29 mouse cellular contexts compared by ENCODE assay signal in genomic region chr15:77885159-77885558, GRCm38 (mm10). TPM values are rescaled to one million over a fixed set of nuclear protein-coding genes. Genes with fewer than 3 reads are reported as not detected.
DNase-seq lines count a peak whose midpoint lies in the region; ATAC-seq and TF ChIP-seq lines count a peak whose summit lies in the region.
"Had no signal": no experiment of that assay in that cellular context is flagged by ENCODE, and none has a peak within 500 bp of the region (broad histone marks: within the 10 kb centered on the region; RNA-seq: fewer than 3 reads in every experiment).

No protein-coding gene starts in this region.

- 50% methylated on average over 6 of the region's 6 CpGs for WGBS in liver, embryonic 15.5 days (ENCODE audit: insufficient replicate concordance)
- 73% methylated on average over 6 of the region's 6 CpGs for WGBS in liver, embryonic 11.5 days

- H3K27me3 ChIP-seq in liver, embryonic 15.5 days = no peaks in the 10 kb centered on the region; the same call in 1 of the 2 replicates
- H3K27me3 ChIP-seq in liver, embryonic 11.5 days (replicated peaks; ENCODE audit: control insufficient read depth, insufficient read depth, low read length) = no peaks in the 10 kb centered on the region
- peaks cover 17% of the 10 kb centered on the region; the same call in 1 of the 2 replicates for H3K27me3 ChIP-seq in G1E (ENCODE audit: insufficient read depth, low read length)
- H3K27me3 ChIP-seq: embryonic facial prominence, embryonic 13.5 days; heart, embryonic 15.5 days; hindbrain, embryonic 13.5 days; kidney, embryonic 15.5 days; limb, embryonic 12.5 days; stomach, embryonic 15.5 days had no signal

- no peak for ATAC-seq in liver, embryonic 15.5 days (ENCODE audit: insufficient read depth)
- no peak for ATAC-seq in liver, embryonic 11.5 days (replicated peaks; ENCODE audit: low FRiP score)
- ATAC-seq in G1E (ENCODE audit: extremely low read depth, insufficient number of reproducible peaks, low FRiP score, poor library complexity, severe bottlenecking) = no peak
- peak; percentile 33 for ATAC-seq in monocyte, adult 5-6 weeks (replicated peaks; ENCODE audit: insufficient number of reproducible peaks, low FRiP score, low TSS enrichment, poor library complexity, severe bottlenecking)
- ATAC-seq: CD4-positive, CD25-positive, alpha-beta regulatory T cell, adult 4 months; forebrain, embryonic 16.5 days; intestine, postnatal 0 days; liver, embryonic 12.5 days had no signal

- no peak for DNase-seq in liver, embryonic 11.5 days (ENCODE audit: low spot score)
- peak; percentile 43 for DNase-seq in 3T3-L1 (ENCODE audit: low read depth, low spot score)
- DNase-seq in G1E (ENCODE audit: low spot score) = peak; percentile 24
- no peak for DNase-seq in embryo, embryonic 10.5 days (ENCODE audit: low spot score)
- no peak for DNase-seq in Muller cell, postnatal 12 days (ENCODE audit: inconsistent ontology term)
- DNase-seq: adrenal gland, postnatal 25 days; cerebellum, adult 11-12 months; cerebellum, adult 9-11 months; gastrocnemius, postnatal 14 days; heart, postnatal 36 days; lung, adult 2 months; lung, postnatal 4 days; midbrain, embryonic 14.5 days; right cerebral cortex, postnatal 25 days had no signal

- no peaks in the 10 kb centered on the region for H3K36me3 ChIP-seq in liver, embryonic 15.5 days (replicated peaks)
- no peaks in the 10 kb centered on the region for H3K36me3 ChIP-seq in liver, embryonic 11.5 days (ENCODE audit: control insufficient read depth, insufficient read depth, low read length)
- no peaks in the 10 kb centered on the region for H3K36me3 ChIP-seq in G1E (replicated peaks)
- H3K36me3 ChIP-seq: embryonic facial prominence, embryonic 13.5 days; heart, embryonic 15.5 days; hindbrain, embryonic 13.5 days; kidney, embryonic 15.5 days; limb, embryonic 12.5 days; liver, embryonic 12.5 days; stomach, embryonic 15.5 days had no signal

- H3K4me1 ChIP-seq in liver, embryonic 15.5 days (replicated peaks) = peaks cover 49% of the 10 kb centered on the region
- H3K4me1 ChIP-seq in liver, embryonic 11.5 days (replicated peaks; ENCODE audit: control insufficient read depth, insufficient read depth, low read length) = peaks cover 45% of the 10 kb centered on the region
- peaks cover 93% of the 10 kb centered on the region for H3K4me1 ChIP-seq in G1E (ENCODE audit: insufficient read depth, low read depth, low read length)

- no peak overlapping the region for H3K4me2 ChIP-seq in liver, embryonic 15.5 days
- no peak overlapping the region for H3K4me2 ChIP-seq in liver, embryonic 11.5 days
- H3K4me2 ChIP-seq: embryonic facial prominence, embryonic 13.5 days; heart, embryonic 15.5 days; hindbrain, embryonic 13.5 days; kidney, embryonic 15.5 days; limb, embryonic 12.5 days; liver, embryonic 12.5 days; stomach, embryonic 15.5 days had no signal

- H3K9ac ChIP-seq in liver, embryonic 15.5 days = no peak overlapping the region
- no peak overlapping the region for H3K9ac ChIP-seq in liver, embryonic 11.5 days (ENCODE audit: low read depth, low read length)
- H3K9ac ChIP-seq: embryonic facial prominence, embryonic 13.5 days; heart, embryonic 15.5 days; hindbrain, embryonic 13.5 days; kidney, embryonic 15.5 days; limb, embryonic 12.5 days; liver, embryonic 12.5 days; stomach, embryonic 15.5 days had no signal

- no peak for TF ChIP-seq CTCF in G1E (IDR thresholded peaks at IDR 0.05; ENCODE audit: low read depth, low read length)

- H3K27ac ChIP-seq in liver, embryonic 15.5 days (replicated peaks) = 0 out of 2 replicates have a peak overlapping the region, but pooled peaks have one; percentile 14
- no peak overlapping the region for H3K27ac ChIP-seq in liver, embryonic 11.5 days (ENCODE audit: low read depth, low read length)
- H3K27ac ChIP-seq: embryonic facial prominence, embryonic 13.5 days; heart, embryonic 15.5 days; hindbrain, embryonic 13.5 days; layer of hippocampus, adult 2 months; left cerebral cortex, adult 2 months; limb, embryonic 12.5 days; stomach, embryonic 15.5 days had no signal

- no peak overlapping the region for H3K4me3 ChIP-seq in liver, embryonic 15.5 days (replicated peaks)
- H3K4me3 ChIP-seq in liver, embryonic 11.5 days (ENCODE audit: low read depth, low read length) = no peak overlapping the region
- H3K4me3 ChIP-seq in G1E (ENCODE audit: low read depth, low read length) = no peak overlapping the region
- H3K4me3 ChIP-seq: embryonic facial prominence, embryonic 13.5 days; erythroblast, embryonic 14.5 days; heart, embryonic 15.5 days; hindbrain, embryonic 13.5 days; kidney, embryonic 15.5 days; layer of hippocampus, adult 2 months; left cerebral cortex, adult 2 months; limb, embryonic 12.5 days; liver, embryonic 12.5 days; stomach, embryonic 15.5 days had no signal

- H3K9me3 ChIP-seq in liver, embryonic 15.5 days (replicated peaks) = no peaks in the 10 kb centered on the region
- H3K9me3 ChIP-seq in liver, embryonic 11.5 days (ENCODE audit: control insufficient read depth, low read length) = no peaks in the 10 kb centered on the region
- H3K9me3 ChIP-seq in G1E (replicated peaks) = no peaks in the 10 kb centered on the region
- H3K9me3 ChIP-seq: embryonic facial prominence, embryonic 13.5 days; heart, embryonic 15.5 days; hindbrain, embryonic 13.5 days; kidney, embryonic 15.5 days; limb, embryonic 12.5 days; liver, embryonic 12.5 days; stomach, embryonic 15.5 days had no signal

RNA-seq across cellular contexts. Expression of gene Myh9, which starts 43.2 kb away (rescaled TPM):
- 19.5 and 20.3 TPM in 2 replicates for polyA plus RNA-seq in liver, embryonic 15.5 days (2015; fragmentation: Nextera tagmentation; extraction: Ambion mirVana)
- polyA plus RNA-seq in liver, embryonic 11.5 days (2014; fragmentation: Nextera tagmentation; extraction: Ambion mirVana) = 49.8 and 53.0 TPM in 2 replicates
- total RNA-seq in G1E (2014; fragmentation: Nextera tagmentation) = 151 and 171 TPM in 2 replicates
- total RNA-seq in G1E (2017) = 94.4 and 132 TPM in 2 replicates
- polyA plus RNA-seq in G1E (2012) = 197 and 198 TPM in 2 replicates
- total RNA-seq in monocyte, adult 5-6 weeks (2017) = 908 to 1,221 TPM (median 925 TPM) in 3 replicates

RNA-seq across cellular contexts. Expression of gene Txn2, which starts 43.6 kb away (rescaled TPM):
- polyA plus RNA-seq in liver, embryonic 15.5 days (2015; fragmentation: Nextera tagmentation; extraction: Ambion mirVana) = 185 and 208 TPM in 2 replicates
- 377 and 390 TPM in 2 replicates for polyA plus RNA-seq in liver, embryonic 11.5 days (2014; fragmentation: Nextera tagmentation; extraction: Ambion mirVana)
- total RNA-seq in G1E (2014; fragmentation: Nextera tagmentation) = 209 and 211 TPM in 2 replicates
- total RNA-seq in G1E (2017) = 53.8 and 62.8 TPM in 2 replicates
- polyA plus RNA-seq in G1E (2012) = 283 and 349 TPM in 2 replicates
- 27.0 to 38.4 TPM (median 33.9 TPM) in 3 replicates for total RNA-seq in monocyte, adult 5-6 weeks (2017)

Comparison
In these comparisons a context has a peak if more than half of its experiments do, and no peak if none do; other contexts are left out.
1. DNase-seq: peak in 3T3-L1 (single experiment) and G1E (single experiment); none in liver, embryonic 11.5 days (single experiment), embryo, embryonic 10.5 days (single experiment) and Muller cell, postnatal 12 days (single experiment).